Mouse (Mus musculus) olfactory bulb, adult 2 months (tissue): ENCODE results near the gene Esx1. TPM values are rescaled to one million over a fixed set of nuclear protein-coding genes. Genes with fewer than 3 reads are reported as not detected.

Experiments
- H3K27ac ChIP-seq: fragments of 200-500 bp; 2 replicates; pipeline ENCODE4 v1.5.1; 2012; ENCODE audit warnings: low read depth, low read length; ENCODE audit not compliant: insufficient read depth
- H3K4me1 ChIP-seq: fragments of 200-500 bp; 2 replicates; pipeline ENCODE4 v1.6.1; 2012; ENCODE audit warnings: low read length; ENCODE audit not compliant: control insufficient read depth, insufficient read depth
- H3K4me3 ChIP-seq: fragments of 200-500 bp; 2 replicates; pipeline ENCODE4 v1.5.1; 2012; ENCODE audit warnings: mild to moderate bottlenecking, low read depth, low read length, moderate library complexity; ENCODE audit not compliant: insufficient read depth
- CTCF ChIP-seq: fragments of 200-500 bp; IDR thresholded peaks from 2 replicates; pipeline ENCODE4 v1.5.1; 2012; ENCODE audit warnings: low read depth, mild to moderate bottlenecking, low read length, moderate library complexity; ENCODE audit not compliant: insufficient read depth
- POLR2A ChIP-seq: fragments of 200-500 bp; IDR thresholded peaks from 2 replicates; pipeline ENCODE4 v1.6.1; 2012; ENCODE audit warnings: mild to moderate bottlenecking, low read depth, low read length, moderate library complexity; ENCODE audit not compliant: insufficient read depth
- WGBS: fragments of 180-500 bp; shearing (Covaris S2); methylation state at CpG from one replicate; pipeline ENCODE4 v1.1.7; 2018; 5-methylcytosine and 5-hydroxymethylcytosine counted together
- polyA plus RNA-seq: library from polyadenylated mRNA; stranded (reverse); fragments of >200 nt; gene quantifications from 2 replicates; pipeline ENCODE4 v1.2.4, GENCODE M21; 2012; ENCODE audit warnings: low replicate concordance; ENCODE audit not compliant: missing spikeins, insufficient read depth, insufficient read length

Gene Esx1
- polyA plus RNA-seq, 1 experiment, result not detected

- WGBS, result 19% methylated on average over 6 of the region's 6 CpGs
- H3K4me3 ChIP-seq, result no peak overlapping the region
- H3K27ac ChIP-seq, result no peak overlapping the region
- TF ChIP-seq CTCF (no peak), POLR2A (no peak)
- H3K4me1 ChIP-seq, result no peaks in the 10 kb centered on the region
Measured at GRCm38 (mm10) chrX:137141669-137142068, 19.8 kb upstream of the Esx1 start.

DNA sequence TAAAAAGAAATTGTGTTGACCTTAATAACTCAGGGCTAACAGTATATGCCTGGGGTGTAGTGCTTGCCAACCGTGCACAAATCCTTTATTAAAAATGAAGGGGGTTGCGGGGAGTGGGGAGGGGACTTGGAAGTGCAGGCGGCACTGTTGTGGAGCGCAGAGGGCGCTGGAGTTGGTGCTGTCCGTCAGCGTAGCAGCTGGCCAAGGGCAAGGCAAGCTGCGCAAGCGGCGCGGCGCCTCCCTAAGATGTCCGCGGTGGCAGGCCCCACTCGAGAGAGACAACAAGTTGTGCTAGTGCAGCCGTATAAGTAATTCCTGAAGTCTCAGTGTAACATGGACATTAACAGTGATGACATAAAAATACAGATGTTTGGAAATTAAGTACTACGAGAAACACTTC lies 5.7 kb upstream of the Esx1 start:
- no peaks in the 10 kb centered on the region for H3K4me1 ChIP-seq
- no peak for TF ChIP-seq CTCF
- no peak for TF ChIP-seq POLR2A
- H3K4me3 ChIP-seq, result no peak overlapping the region
- H3K27ac ChIP-seq, result no peak overlapping the region
- 19% methylated on average over 17 of the region's 17 CpGs for WGBS

DNA sequence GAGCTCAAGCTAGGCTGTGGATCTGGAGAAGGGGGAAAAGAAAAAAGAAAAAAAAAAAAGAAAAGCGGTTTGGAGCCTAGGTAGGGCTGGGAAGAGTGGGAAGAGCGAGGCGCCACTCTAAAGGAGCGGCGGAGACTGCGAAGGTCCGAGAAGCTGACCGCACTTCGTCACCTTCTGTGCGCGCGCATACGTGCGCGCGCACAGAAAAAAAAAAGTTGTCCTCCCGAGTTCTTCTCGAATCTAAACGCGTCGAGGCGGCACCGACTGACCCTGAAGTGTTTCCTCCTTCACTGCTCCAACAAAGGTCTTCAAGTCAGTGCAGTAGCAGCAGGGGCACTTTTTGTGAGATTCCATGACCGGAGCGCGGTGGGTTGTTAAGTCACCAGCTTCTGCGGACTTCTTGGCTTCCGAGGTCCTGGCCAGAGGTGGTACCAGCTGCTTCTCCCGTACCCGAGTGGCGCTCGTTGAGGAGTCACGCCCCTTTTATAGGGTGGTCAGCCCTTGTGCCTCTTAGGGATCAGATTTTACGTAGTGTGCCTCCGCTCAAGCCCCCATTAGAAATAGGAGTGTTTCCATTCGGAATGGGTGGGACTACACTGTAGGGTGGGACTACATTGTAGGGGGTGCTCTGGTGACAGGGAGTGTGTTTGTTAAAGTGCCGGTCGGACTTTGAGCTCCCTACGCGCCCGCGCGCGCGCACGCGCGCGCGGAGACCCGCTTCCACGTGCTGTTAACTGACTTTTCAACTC lies 2.0 kb downstream of the Esx1 start:
- TF ChIP-seq POLR2A, result no peak
- TF ChIP-seq CTCF, result no peak
- no peak overlapping the region for H3K27ac ChIP-seq
- WGBS, result 13% methylated on average over 52 of the region's 52 CpGs
- 0 out of 2 replicates have a peak, but pooled peaks cover 5% of the 10 kb centered on the region for H3K4me1 ChIP-seq
- no peak overlapping the region for H3K4me3 ChIP-seq

- Histone ChIP-seq H3K4me3 (no peak overlapping the region), H3K27ac (no peak overlapping the region), H3K4me1 (0 out of 2 replicates have a peak, but pooled peaks cover 5% of the 10 kb centered on the region)
- 16% methylated on average over 40 of the region's 40 CpGs for WGBS
- TF ChIP-seq CTCF (no peak), POLR2A (no peak)
Measured at GRCm38 (mm10) chrX:137118097-137118746, 3.7 kb downstream of the Esx1 start.

DNA sequence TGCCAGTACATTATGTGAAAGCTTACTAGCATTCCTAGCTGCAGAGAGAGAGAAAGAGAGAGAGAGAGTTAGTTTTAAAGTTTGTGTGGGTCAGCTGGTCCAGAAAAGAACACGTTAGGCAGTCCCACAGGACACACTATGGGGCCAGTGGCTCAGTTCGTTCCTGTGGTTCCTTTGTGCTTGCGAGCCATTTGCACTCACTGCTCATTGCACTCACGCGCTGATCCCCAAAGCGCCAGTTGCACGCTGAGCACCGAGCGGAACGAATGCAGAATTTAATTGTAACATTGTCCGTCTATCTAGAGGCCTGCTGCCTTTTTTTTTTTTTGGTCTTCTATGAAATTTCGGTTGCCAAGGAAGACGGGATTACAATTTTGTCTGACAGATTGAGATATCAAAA lies 15.4 kb downstream of the Esx1 start:
- no peaks in the 10 kb centered on the region for H3K4me1 ChIP-seq
- no peak overlapping the region for H3K27ac ChIP-seq
- TF ChIP-seq POLR2A (no peak), CTCF (no peak)
- WGBS, result 17% methylated on average over 13 of the region's 13 CpGs
- no peak overlapping the region for H3K4me3 ChIP-seq

DNA sequence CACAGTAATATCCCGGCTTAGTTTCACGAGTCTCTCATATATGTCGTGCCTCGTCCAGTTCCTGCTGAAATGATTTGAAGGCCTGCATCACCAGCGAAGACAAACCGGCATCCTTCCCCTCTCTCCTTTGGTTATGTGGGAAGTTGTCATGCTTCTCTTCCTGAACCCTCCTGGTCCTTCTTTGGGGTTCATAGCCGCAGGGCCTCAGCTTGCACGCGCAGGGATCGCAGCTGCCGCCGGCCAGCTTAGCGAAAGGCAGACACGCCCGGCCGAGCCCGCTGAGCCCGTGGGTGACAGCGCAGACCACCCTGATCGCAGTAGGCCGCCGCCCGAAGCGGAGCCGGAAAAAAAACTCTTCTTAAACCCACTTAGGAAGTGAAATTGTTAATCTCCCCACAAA lies 17.4 kb downstream of the Esx1 start:
- Histone ChIP-seq H3K4me1 (no peaks in the 10 kb centered on the region), H3K27ac (no peak overlapping the region), H3K4me3 (no peak overlapping the region)
- 17% methylated on average over 25 of the region's 25 CpGs for WGBS
- TF ChIP-seq CTCF (no peak), POLR2A (no peak)

Other genes starting within 250 kb of the Esx1 start
- gene H2bfm, start 194.8 kb downstream of the Esx1 start, polyA plus RNA-seq, result not detected in 2 replicates
- not detected in 2 replicates for gene Tmsb15b2, start 146.6 kb downstream of the Esx1 start, polyA plus RNA-seq
- gene Tmsb15l, start 145.2 kb downstream of the Esx1 start, polyA plus RNA-seq, result not detected in 2 replicates
- not detected in 2 replicates for gene Tmsb15b1, start 145.2 kb downstream of the Esx1 start, polyA plus RNA-seq
- 200 TPM in 1 of 2 replicates, not detected in the other for gene Zcchc18, start 128.9 kb downstream of the Esx1 start, polyA plus RNA-seq
- gene Slc25a53, start 83.8 kb downstream of the Esx1 start, polyA plus RNA-seq, result not detected in 2 replicates
- not detected in 2 replicates for gene Fam199x, start 72.5 kb downstream of the Esx1 start, polyA plus RNA-seq